Mouse (Mus musculus): Measurements from ENCODE around the gene Slc39a5.
A peak's percentile ranks its signal among the peaks of the same experiment; 100 is the strongest.

Gene Slc39a5

GRCm38 (mm10) chr10:128401056-128401455 lies at the start of gene Slc39a5:
TSS of gene Slc39a5 (minus strand) at chr10:128401229.
- no peak for DNase-seq (ENCODE audit: low spot score in 2 of 2)

GRCm38 (mm10) chr10:128445407-128445806 lies 44.4 kb upstream of the Slc39a5 start:
- no peak for DNase-seq (ENCODE audit: low spot score in 2 of 2)

- DNase-seq (ENCODE audit: low spot score in 2 of 2) = no peak
Measured at GRCm38 (mm10) chr10:128444354-128444753, 43.3 kb upstream of the Slc39a5 start.

- no peak for DNase-seq (ENCODE audit: low spot score in 2 of 2)
Measured at GRCm38 (mm10) chr10:128442718-128443117, 41.7 kb upstream of the Slc39a5 start.

- DNase-seq (ENCODE audit: low spot score in 2 of 2) = no peak
Measured at GRCm38 (mm10) chr10:128441324-128442119, 40.5 kb upstream of the Slc39a5 start.

- DNase-seq (ENCODE audit: low spot score in 2 of 2) = no peak
Measured at GRCm38 (mm10) chr10:128440407-128440806, 39.4 kb upstream of the Slc39a5 start.

- DNase-seq (ENCODE audit: low spot score in 2 of 2) = peak; percentile 43 to 71
Measured at GRCm38 (mm10) chr10:128438675-128439279, 37.7 kb upstream of the Slc39a5 start.

- no peak for DNase-seq (ENCODE audit: low spot score in 2 of 2)
Measured at GRCm38 (mm10) chr10:128436376-128436775, 35.3 kb upstream of the Slc39a5 start.

GRCm38 (mm10) chr10:128435873-128436272 lies 34.8 kb upstream of the Slc39a5 start:
- no peak for DNase-seq (ENCODE audit: low spot score in 2 of 2)

GRCm38 (mm10) chr10:128435186-128435823 lies 34.3 kb upstream of the Slc39a5 start:
- peak in 1 of 2 experiments; percentile 40 for DNase-seq (ENCODE audit: low spot score in 2 of 2)

GRCm38 (mm10) chr10:128434681-128435080 lies 33.7 kb upstream of the Slc39a5 start:
- peak in 1 of 2 experiments; percentile 22 for DNase-seq (ENCODE audit: low spot score in 2 of 2)

GRCm38 (mm10) chr10:128433417-128433816 lies 32.4 kb upstream of the Slc39a5 start:
- no peak for DNase-seq (ENCODE audit: low spot score in 2 of 2)

GRCm38 (mm10) chr10:128429454-128429853 lies 28.4 kb upstream of the Slc39a5 start:
- DNase-seq (ENCODE audit: low spot score in 2 of 2) = no peak

- DNase-seq (ENCODE audit: low spot score in 2 of 2) = no peak
Measured at GRCm38 (mm10) chr10:128429052-128429451, 28.0 kb upstream of the Slc39a5 start.

- no peak for DNase-seq (ENCODE audit: low spot score in 2 of 2)
Measured at GRCm38 (mm10) chr10:128425260-128425659, 24.2 kb upstream of the Slc39a5 start.

- DNase-seq (ENCODE audit: low spot score in 2 of 2) = no peak
Measured at GRCm38 (mm10) chr10:128424604-128425003, 23.6 kb upstream of the Slc39a5 start.

GRCm38 (mm10) chr10:128422426-128422825 lies 21.4 kb upstream of the Slc39a5 start:
- DNase-seq (ENCODE audit: low spot score in 2 of 2) = no peak

GRCm38 (mm10) chr10:128414848-128415247 lies 13.8 kb upstream of the Slc39a5 start:
- no peak for DNase-seq (ENCODE audit: low spot score in 2 of 2)

GRCm38 (mm10) chr10:128413076-128413475 lies 12.0 kb upstream of the Slc39a5 start:
- no peak for DNase-seq (ENCODE audit: low spot score in 2 of 2)

GRCm38 (mm10) chr10:128412558-128412957 lies 11.5 kb upstream of the Slc39a5 start:
- no peak for DNase-seq (ENCODE audit: low spot score in 2 of 2)

GRCm38 (mm10) chr10:128412055-128412381 lies 11.0 kb upstream of the Slc39a5 start:
- DNase-seq (ENCODE audit: low spot score in 2 of 2) = peak in 1 of 2 experiments; percentile 35

- peak; percentile 95 to 98 for DNase-seq (ENCODE audit: low spot score in 2 of 2)
Measured at GRCm38 (mm10) chr10:128411211-128412054, 10.4 kb upstream of the Slc39a5 start, which contains the start of the genes Nabp2 and Rnf41. TSS of gene Nabp2 (minus strand) at chr10:128411492. TSS of gene Rnf41 (plus strand) at chr10:128411657.

Measured in spleen, postnatal 4 days (tissue).